Mouse (Mus musculus) neural tube, embryonic 12.5 days (tissue): Measurements from ENCODE around the gene Dhx37. TPM values are rescaled to one million over a fixed set of nuclear protein-coding genes. Genes with fewer than 3 reads are reported as not detected.
"Not testable (repeated sequence)": the region's sequence is repeated elsewhere in the genome, so short reads cannot be mapped to it uniquely, and the experiment has no call there.

Experiments
- ATAC-seq: fragments of 200-750 bp; cut with Nextera tagmentation; 2 replicates; pipeline ENCODE4 v1.8.0; 2017; ENCODE audit warnings: low read depth, mild to moderate bottlenecking, moderate TSS enrichment, moderate library complexity; ENCODE audit not compliant: low FRiP score
- H3K27ac ChIP-seq: fragments of 300-500 bp; sonication (generic); 2 replicates; pipeline ENCODE4 v1.5.1; 2016
- H3K27me3 ChIP-seq: fragments of 300-500 bp; sonication (generic); replicated peaks from 2 replicates; pipeline ENCODE4 v1.6.1; 2016; ENCODE audit warnings: mild to moderate bottlenecking
- H3K36me3 ChIP-seq: fragments of 300-500 bp; sonication (generic); 2 replicates; pipeline ENCODE4 v1.6.1; 2016; ENCODE audit warnings: mild to moderate bottlenecking
- H3K4me1 ChIP-seq: fragments of 300-500 bp; sonication (generic); 2 replicates; pipeline ENCODE4 v1.6.1; 2016
- H3K4me2 ChIP-seq: fragments of 300-500 bp; sonication (generic); replicated peaks from 2 replicates; pipeline ENCODE4 v1.6.1; 2016; ENCODE audit warnings: mild to moderate bottlenecking
- H3K4me3 ChIP-seq: fragments of 300-500 bp; sonication (generic); 2 replicates; pipeline ENCODE4 v1.5.1; 2016
- H3K9ac ChIP-seq: fragments of 300-500 bp; sonication (generic); 2 replicates; pipeline ENCODE4 v1.6.1; 2016; ENCODE audit warnings: mild to moderate bottlenecking
- H3K9me3 ChIP-seq: fragments of 300-500 bp; sonication (generic); 2 replicates; pipeline ENCODE4 v1.6.1; 2016; ENCODE audit warnings: mild to moderate bottlenecking
- WGBS: fragments of 180-500 bp; shearing (Covaris S2); methylation state at CpG from one replicate; pipeline ENCODE4 v1.1.7; 2016; 5-methylcytosine and 5-hydroxymethylcytosine counted together
- polyA plus RNA-seq: library from polyadenylated mRNA; unstranded; fragments of >200 nt; fragmentation: Nextera tagmentation; extraction: Ambion mirVana; gene quantifications from 2 replicates; pipeline ENCODE4 v1.2.1, GENCODE M21; 2016

The Dhx37 gene
- polyA plus RNA-seq, 1 experiment from 2014 or later, result 15.6 TPM

DNA sequence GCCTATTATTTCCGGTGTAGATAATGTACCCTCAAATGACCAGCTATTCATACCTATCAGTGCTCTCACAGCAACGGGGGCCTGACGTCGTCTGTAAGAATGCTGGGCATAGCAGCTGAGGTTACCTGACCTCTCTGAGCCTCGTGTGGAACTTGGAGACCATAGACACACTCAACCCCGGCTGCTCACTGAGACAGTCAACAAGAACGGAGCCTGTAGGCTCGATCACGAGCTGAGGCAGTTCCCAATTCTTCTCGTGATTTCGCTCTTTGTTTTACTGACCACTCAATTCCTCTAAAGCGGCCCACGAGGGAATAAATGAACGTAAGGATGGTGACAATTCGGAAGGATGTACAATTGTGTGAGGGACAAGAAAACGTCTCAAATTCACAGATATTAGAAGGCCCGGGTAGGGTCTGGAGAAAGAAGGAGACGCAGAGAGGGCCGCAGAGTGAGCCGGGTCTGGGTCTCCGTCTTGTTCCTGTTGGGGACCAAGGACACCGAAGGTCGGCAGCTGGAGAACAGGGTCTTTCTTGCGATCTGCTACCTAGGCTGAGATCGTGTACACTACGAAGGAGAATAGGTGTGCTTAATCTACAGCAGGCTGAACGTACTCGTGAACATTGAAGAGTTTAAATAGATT, 28.9 kb downstream of the Dhx37 start:
- Histone ChIP-seq H3K4me2 (peak overlapping the region; percentile 78), H3K27ac (peak overlapping the region; percentile 60), H3K9ac (peak overlapping the region; percentile 41), H3K4me1 (peaks cover 21% of the 10 kb centered on the region), H3K4me3 (peak overlapping the region; percentile 58), H3K36me3 (no peaks in the 10 kb centered on the region), H3K9me3 (no peaks in the 10 kb centered on the region), H3K27me3 (no peaks in the 10 kb centered on the region)
- WGBS, result under 1% methylated on average over 28 of the region's 28 CpGs
- ATAC-seq, result 0 out of 2 replicates have a peak, but pooled peaks have one; percentile 29

DNA sequence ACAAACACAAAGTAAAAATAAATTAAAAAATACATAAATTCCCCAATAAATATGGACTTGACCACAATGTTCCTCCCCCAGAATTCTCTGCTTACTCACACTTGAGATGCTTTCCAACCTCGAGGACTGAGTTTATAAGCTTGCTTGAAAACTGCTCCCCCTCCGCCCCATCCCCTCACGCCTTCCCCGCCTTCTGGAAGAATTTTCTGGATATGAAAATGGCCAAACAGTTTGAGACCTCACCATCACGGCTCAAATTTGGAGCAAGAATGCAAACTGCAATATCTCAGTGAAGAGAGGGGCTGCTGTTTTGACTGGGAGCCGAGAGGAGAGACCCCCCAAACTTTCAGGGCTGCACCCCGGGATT, 29.4 kb downstream of the Dhx37 start:
- 2% methylated on average over 7 of the region's 7 CpGs for WGBS
- Histone ChIP-seq H3K27me3 (no peaks in the 10 kb centered on the region), H3K36me3 (no peaks in the 10 kb centered on the region), H3K27ac (peak overlapping the region; percentile 60), H3K4me2 (peak overlapping the region; percentile 78), H3K4me1 (peaks cover 16% of the 10 kb centered on the region), H3K9me3 (no peaks in the 10 kb centered on the region), H3K4me3 (peak overlapping the region; percentile 58), H3K9ac (peak overlapping the region; percentile 41; the same call in 1 of the 2 replicates)
- no peak for ATAC-seq

DNA sequence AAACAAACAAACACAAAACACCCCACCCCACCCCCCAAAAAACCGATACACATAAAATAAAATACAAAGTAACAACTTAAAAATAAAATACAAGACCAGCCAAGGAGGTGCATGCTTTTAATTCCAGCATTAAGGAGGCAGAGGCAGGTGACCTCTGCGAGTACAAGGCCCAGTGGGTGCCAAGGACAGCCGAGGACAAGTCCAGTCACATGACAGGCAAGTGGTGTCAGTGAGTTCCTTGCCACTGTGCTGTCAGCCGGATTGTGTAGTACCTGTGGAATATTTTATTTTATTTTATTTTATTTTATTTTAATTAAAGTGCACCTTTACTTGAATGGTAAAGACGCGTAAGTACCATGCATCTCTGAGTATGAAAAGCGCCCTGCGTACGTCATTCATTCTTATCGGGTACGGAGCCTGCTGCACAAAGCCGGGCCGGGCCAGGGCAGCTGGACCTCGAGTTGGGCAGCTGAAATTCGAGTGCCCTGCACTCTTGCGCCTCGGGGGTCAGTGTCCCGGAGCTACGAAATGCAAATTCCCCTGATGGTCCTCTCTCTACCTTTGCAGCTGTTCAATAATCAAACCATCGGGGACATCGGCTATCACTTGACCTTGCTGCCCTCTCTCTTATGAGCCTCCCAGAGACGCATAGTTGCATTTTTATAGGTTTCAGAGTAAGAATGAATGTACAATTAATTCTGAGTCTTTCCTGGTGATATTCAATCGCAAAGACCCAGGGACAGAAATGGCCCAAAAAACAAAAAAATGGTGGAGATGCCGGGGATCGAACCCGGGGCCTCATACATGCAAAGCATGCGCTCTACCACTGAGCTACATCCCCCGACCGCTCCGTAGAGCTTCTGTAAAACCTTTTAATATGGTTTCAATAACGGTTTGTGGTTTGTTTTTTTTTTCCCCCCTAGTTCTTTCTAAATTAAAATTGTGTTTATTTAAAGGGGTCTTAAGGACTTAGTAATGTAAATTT, 30.1 kb downstream of the Dhx37 start:
- Histone ChIP-seq H3K9me3 (no peaks in the 10 kb centered on the region), H3K27ac (no peak overlapping the region), H3K4me1 (peaks cover 14% of the 10 kb centered on the region), H3K4me3 (peak overlapping the region; percentile 28), H3K36me3 (no peaks in the 10 kb centered on the region), H3K27me3 (no peaks in the 10 kb centered on the region), H3K9ac (0 out of 2 replicates have a peak overlapping the region, but pooled peaks have one; percentile 33), H3K4me2 (peak overlapping the region; percentile 60)
- no peak for ATAC-seq
- 11% methylated on average over 31 of the region's 31 CpGs for WGBS

DNA sequence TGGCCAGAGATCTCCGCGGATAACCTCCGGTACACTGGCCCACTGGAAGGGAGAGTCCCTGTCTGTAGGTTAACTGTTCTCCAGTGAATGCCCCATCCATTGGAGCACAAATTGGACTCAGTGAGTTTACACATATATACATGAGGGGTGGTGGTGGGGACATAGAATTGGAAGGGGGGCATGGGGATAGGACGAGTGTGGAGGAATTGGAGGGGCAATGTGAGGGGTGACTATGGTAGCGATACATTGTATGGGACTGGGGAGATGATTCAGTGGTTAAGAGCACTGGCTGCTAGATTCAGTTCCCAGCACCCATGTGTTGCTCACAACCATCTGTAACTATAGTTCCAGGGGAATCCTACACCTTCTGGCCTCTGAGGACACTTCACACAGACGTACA, 30.9 kb downstream of the Dhx37 start:
- no peaks in the 10 kb centered on the region for H3K27me3 ChIP-seq
- peaks cover 14% of the 10 kb centered on the region for H3K4me1 ChIP-seq
- 56% methylated on average over 6 of the region's 6 CpGs for WGBS
- no peak overlapping the region for H3K9ac ChIP-seq
- H3K27ac ChIP-seq, result no peak overlapping the region
- no peaks in the 10 kb centered on the region for H3K9me3 ChIP-seq
- no peak overlapping the region for H3K4me2 ChIP-seq
- H3K36me3 ChIP-seq, result no peaks in the 10 kb centered on the region
- ATAC-seq, result no peak
- no peak overlapping the region for H3K4me3 ChIP-seq

DNA sequence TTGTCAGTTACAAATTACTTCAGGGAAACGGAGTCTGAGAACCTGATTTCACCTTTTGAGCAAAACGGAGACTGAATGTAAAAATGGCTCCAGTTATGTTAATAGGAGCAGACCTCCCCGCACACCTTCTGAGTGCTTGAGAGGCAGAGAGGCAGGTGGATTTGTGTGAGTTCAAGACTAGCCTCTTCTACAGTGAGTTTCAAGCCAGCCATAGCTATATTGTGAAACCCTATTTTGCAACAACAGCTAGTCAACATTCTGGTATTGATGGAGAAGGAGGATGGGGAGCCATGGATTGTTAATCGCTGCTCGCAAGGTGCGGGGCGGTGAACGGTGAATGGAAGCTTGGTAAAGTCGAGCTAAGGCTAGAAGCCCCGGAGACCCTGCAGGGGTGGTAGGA, 31.4 kb downstream of the Dhx37 start:
- H3K27me3 ChIP-seq, result no peaks in the 10 kb centered on the region
- H3K9ac ChIP-seq, result no peak overlapping the region
- H3K27ac ChIP-seq, result no peak overlapping the region
- ATAC-seq, result no peak
- H3K9me3 ChIP-seq, result no peaks in the 10 kb centered on the region
- H3K4me2 ChIP-seq, result no peak overlapping the region
- H3K4me3 ChIP-seq, result no peak overlapping the region
- H3K4me1 ChIP-seq, result peaks cover 14% of the 10 kb centered on the region
- WGBS, result 57% methylated on average over 10 of the region's 10 CpGs
- H3K36me3 ChIP-seq, result no peaks in the 10 kb centered on the region

DNA sequence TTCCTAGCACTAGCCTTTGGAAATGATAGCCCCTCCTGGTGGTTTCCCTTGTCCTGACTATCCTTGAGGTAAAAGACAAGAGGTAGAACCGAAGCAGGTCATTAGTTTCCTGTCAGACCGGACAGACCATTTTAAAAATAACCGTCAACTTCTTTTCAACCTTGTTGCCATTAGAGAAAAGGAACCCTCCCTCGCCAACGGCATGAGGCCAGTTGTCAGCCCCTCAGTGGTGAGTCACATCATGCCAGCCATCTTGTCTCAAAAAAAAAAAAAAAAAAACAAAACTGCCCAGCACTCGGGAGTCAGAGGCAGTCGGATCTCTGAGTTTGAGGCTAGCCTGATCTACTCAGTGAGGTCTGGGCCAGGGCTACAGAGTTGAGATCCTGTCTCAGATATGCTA, 33.0 kb downstream of the Dhx37 start:
- no peaks in the 10 kb centered on the region for H3K36me3 ChIP-seq
- 72% methylated on average over 7 of the region's 7 CpGs for WGBS
- H3K4me3 ChIP-seq, result no peak overlapping the region
- H3K4me2 ChIP-seq, result no peak overlapping the region
- H3K27ac ChIP-seq, result no peak overlapping the region
- ATAC-seq, result no peak
- no peak overlapping the region for H3K9ac ChIP-seq
- H3K9me3 ChIP-seq, result no peaks in the 10 kb centered on the region
- no peaks in the 10 kb centered on the region for H3K27me3 ChIP-seq
- peaks cover 3% of the 10 kb centered on the region; the same call in 1 of the 2 replicates for H3K4me1 ChIP-seq

DNA sequence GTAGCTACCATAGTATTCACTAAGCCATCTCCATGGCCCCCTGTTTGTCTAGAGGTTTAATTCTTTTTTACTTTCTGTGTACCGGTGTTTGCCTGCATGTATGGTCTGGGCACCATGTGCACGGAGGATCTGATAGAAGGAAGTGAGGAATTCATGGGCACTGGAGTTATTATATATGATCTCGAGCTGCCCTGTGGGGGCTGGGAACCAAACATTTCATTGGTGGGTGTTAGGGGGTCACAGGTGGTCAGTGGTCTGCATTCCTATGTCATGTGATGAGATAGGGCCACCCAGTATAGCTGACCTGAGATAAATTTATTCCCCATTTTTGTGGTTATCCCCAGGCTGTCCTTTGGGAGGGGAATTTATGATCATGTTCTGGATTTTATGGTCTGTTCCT, 38.9 kb downstream of the Dhx37 start:
- no peaks in the 10 kb centered on the region for H3K9me3 ChIP-seq
- no peak overlapping the region for H3K4me3 ChIP-seq
- no peaks in the 10 kb centered on the region for H3K36me3 ChIP-seq
- H3K4me2 ChIP-seq, result peak overlapping the region; percentile 58
- H3K27me3 ChIP-seq, result no peaks in the 10 kb centered on the region
- H3K27ac ChIP-seq, result peak overlapping the region; percentile 91
- 58% methylated on average over 3 of the region's 3 CpGs for WGBS
- no peak overlapping the region for H3K9ac ChIP-seq
- peaks cover 28% of the 10 kb centered on the region for H3K4me1 ChIP-seq
- no peak for ATAC-seq

DNA sequence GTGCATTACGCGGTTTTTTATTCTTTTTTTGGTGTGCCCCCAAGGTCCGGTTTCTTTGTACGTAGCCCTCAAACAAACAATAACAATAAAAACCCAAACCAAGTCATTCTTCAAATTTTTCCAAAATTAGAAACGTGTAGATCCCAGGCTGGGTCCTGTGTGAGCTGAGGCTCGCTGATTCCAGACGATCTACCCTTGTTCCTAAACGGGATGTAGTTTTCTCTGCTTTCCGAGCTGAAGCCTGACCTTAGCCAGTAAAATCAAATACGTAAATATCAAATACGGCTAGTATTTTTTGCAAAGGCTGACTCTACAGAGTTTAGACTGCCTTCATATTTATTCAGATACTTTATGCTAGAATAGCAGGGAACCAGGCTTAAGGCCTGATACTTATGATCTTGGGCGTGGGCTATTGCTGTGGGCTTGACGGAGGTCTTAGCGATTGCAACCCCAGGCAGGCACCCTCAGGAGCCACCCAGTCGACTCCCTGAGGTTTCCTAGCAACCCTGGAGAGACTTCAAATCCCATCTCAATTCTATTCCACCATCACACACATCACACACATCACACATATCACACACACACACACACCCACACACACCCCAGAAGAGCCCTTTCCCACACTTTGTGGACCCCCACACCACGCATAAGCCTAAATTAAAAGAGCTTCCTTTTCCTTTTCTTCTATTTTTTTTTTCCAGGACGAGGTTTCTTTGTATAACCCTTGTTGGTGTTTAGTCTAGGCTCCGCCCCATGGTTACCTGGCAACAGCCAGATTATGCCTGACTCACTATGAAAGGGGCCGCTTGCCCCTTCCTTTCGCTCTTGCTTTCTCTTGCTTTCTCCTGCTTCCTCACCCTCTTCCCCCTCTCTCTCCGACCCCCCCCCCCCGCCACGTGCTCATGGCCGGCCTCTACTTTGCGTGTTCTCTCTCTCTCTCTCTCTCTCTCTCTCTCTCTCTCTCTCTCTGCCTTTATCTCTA, 40.0 kb downstream of the Dhx37 start:
- peak overlapping the region; percentile 91 for H3K27ac ChIP-seq
- H3K9me3 ChIP-seq, result no peaks in the 10 kb centered on the region
- H3K36me3 ChIP-seq, result no peaks in the 10 kb centered on the region
- peak overlapping the region; percentile 23; the same call in 1 of the 2 replicates for H3K4me3 ChIP-seq
- peak; percentile 65 for ATAC-seq
- H3K9ac ChIP-seq, result peak overlapping the region; percentile 53
- H3K27me3 ChIP-seq, result no peaks in the 10 kb centered on the region
- H3K4me2 ChIP-seq, result peak overlapping the region; percentile 58
- peaks cover 28% of the 10 kb centered on the region for H3K4me1 ChIP-seq
- WGBS, result 16% methylated on average over 23 of the region's 25 CpGs

DNA sequence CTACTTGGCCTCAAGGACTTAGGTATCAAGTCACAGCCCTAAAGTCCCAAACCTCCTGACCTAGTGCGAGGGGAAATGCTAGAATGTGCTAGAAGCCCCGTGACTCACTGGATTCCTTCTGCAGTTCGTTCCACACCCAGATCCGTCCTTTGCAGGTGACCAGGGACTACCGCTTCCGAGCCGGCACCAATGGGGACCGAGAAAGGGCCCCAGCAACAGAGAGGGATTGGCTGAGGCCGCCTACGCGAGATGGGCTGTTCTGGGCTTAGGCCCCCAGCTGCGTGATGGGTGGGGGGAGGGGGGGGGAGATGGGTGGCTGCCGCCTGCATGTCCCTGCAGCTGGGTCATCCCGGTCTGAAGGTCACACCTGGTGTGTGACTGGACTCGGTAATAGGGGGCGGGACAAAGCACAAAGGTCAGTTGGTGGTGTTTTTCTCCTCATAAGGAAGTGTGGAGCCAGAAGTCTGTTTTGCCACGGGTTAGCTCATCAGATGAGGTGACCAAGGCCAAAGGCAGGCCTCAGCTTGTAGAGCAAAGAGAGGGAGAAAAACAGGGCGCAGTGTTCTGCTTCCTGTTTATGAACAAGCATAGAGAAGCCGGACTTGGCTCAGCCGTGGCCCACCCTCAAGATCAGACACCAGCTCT, 40.8 kb downstream of the Dhx37 start:
- WGBS, result under 1% methylated on average over 20 of the region's 20 CpGs
- H3K4me3 ChIP-seq, result peak overlapping the region; percentile 23

DNA sequence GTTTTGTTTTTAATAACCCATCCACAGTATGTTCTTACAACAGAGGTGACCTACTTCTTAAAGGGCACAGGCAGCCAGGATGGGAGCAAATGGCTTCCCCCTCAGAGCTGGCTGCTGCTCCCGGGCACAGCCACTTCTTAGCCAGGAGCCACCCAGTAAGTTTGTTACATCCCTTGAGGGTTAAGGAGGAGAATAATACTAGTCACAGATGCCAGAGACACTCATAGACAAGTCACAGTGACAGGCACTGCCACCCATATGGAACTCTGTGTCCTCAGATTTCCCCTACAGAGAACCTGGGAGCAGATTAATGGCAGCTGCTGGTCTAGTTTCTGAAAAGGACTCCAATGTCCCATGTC, 41.3 kb downstream of the Dhx37 start:
- H3K4me3 ChIP-seq, result no peak overlapping the region; the same call in 1 of the 2 replicates

More for the DNA sequence above, 40.8 kb downstream of the Dhx37 start:
- Histone ChIP-seq H3K9ac (peak overlapping the region; percentile 53), H3K27ac (peak overlapping the region; percentile 91), H3K27me3 (no peaks in the 10 kb centered on the region), H3K4me2 (peak overlapping the region; percentile 58), H3K9me3 (no peaks in the 10 kb centered on the region), H3K36me3 (no peaks in the 10 kb centered on the region), H3K4me1 (peaks cover 33% of the 10 kb centered on the region)
- peak; percentile 86 for ATAC-seq

DNA sequence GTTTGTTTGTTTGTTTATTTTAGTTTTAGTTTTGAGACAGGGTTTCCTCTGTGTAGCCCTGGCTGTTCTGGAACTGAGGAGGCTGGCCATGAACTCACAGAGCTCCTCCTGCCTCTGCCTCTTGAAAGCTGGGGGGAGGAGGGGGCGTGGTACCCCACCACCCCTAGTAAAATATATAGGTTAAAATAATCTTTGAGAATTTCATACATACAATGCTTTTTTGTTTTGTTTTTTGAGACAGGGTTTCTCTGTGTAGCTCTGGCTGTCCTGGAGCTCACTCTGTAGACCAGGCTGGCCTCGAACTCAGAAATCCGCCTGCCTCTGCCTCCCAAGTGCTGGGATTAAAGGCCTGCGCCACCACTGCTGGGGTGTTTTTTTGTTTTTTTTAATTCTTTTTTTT, 41.7 kb downstream of the Dhx37 start:
- ATAC-seq, H3K9me3 ChIP-seq, H3K27me3 ChIP-seq, H3K36me3 ChIP-seq, H3K9ac ChIP-seq, H3K4me2 ChIP-seq, H3K4me3 ChIP-seq: not testable (repeated sequence)
- H3K4me1 ChIP-seq, result peaks cover 34% of the 10 kb centered on the region
- 0 out of 2 replicates have a peak overlapping the region, but pooled peaks have one; percentile 91 for H3K27ac ChIP-seq
- WGBS, result 97% methylated on average over 4 of the region's 4 CpGs

More for the DNA sequence above, 41.3 kb downstream of the Dhx37 start:
- 0 out of 2 replicates have a peak, but pooled peaks have one; percentile 5 for ATAC-seq
- no peaks in the 10 kb centered on the region for H3K36me3 ChIP-seq
- no peaks in the 10 kb centered on the region for H3K27me3 ChIP-seq
- no peaks in the 10 kb centered on the region for H3K9me3 ChIP-seq
- 31% methylated on average over 1 of the region's 1 CpGs for WGBS
- H3K4me2 ChIP-seq, result peak overlapping the region; percentile 58
- H3K4me1 ChIP-seq, result peaks cover 34% of the 10 kb centered on the region
- peak overlapping the region; percentile 91 for H3K27ac ChIP-seq
- no peak overlapping the region for H3K9ac ChIP-seq
